Mouse (Mus musculus): Measurements from ENCODE around the gene Ptges3.

- TF ChIP-seq CTCF (IDR thresholded peaks at IDR 0.05; ENCODE audit: control insufficient read depth, insufficient read depth, low read length) (no peak), POLR2A (IDR thresholded peaks at IDR 0.05; ENCODE audit: borderline replicate concordance, control insufficient read depth, low read depth, low read length) (no peak)
Observed at GRCm38 (mm10) chr10:128061109-128061508, 2.4 kb downstream of the Ptges3 start.

Data from bone marrow, adult 2 months (tissue).